Mouse (Mus musculus) heart, adult 2 months (tissue): ENCODE data around the gene Tas2r144.

Source experiments
- CTCF ChIP-seq: fragments of 200-600 bp; IDR thresholded peaks from 2 replicates; pipeline ENCODE4 v1.8.1; 2022; ENCODE audit warnings: antibody characterized with exemption, mild to moderate bottlenecking, moderate library complexity
- EP300 ChIP-seq: fragments of 200-500 bp; IDR thresholded peaks from 2 replicates; pipeline ENCODE4 v1.6.1; 2011; ENCODE audit warnings: low read depth, low read length, control low read depth; ENCODE audit not compliant: insufficient read depth
- POLR2A ChIP-seq: fragments of 200-500 bp; IDR thresholded peaks from 2 replicates; pipeline ENCODE4 v1.6.1; 2011; ENCODE audit warnings: mild to moderate bottlenecking, low read depth, low read length, control low read depth; ENCODE audit not compliant: insufficient read depth

GRCm38 (mm10) chr6:42182462-42182861 is 32.7 kb upstream of the Tas2r144 start:
- TF ChIP-seq CTCF = no peak
- TF ChIP-seq EP300 = no peak
- TF ChIP-seq POLR2A = no peak
